Mouse (Mus musculus): ENCODE data around the gene Oasl2.

- TF ChIP-seq CTCF (IDR thresholded peaks at IDR 0.05) (no peak), POLR2A (IDR thresholded peaks at IDR 0.05; ENCODE audit: insufficient read depth, low read depth, low read length) (no peak)
These were observed 16.9 kb downstream of the Oasl2 start for GRCm38 (mm10) chr5:114913686-114914085.
